Mouse (Mus musculus) neural tube, embryonic 14.5 days (tissue): ENCODE measurements at regions not wholly inside any gene's neighbourhood (a gene's known extent, or its start where the extent isn't known, plus 50 kb on each side); places are given as distances from the start of the nearest gene placed in this dataset.

ENCODE experiments used
- ATAC-seq: fragments of 200-750 bp; cut with Nextera tagmentation; 2 replicates; pipeline ENCODE4 v1.8.0; 2017; ENCODE audit warnings: low read depth, mild to moderate bottlenecking, moderate TSS enrichment, moderate library complexity
- H3K27ac ChIP-seq: fragments of 300-500 bp; sonication (generic); 2 replicates; pipeline ENCODE4 v1.5.1; 2014; ENCODE audit warnings: low read depth, mild to moderate bottlenecking, control low read depth, low read length, moderate library complexity, mixed read lengths
- H3K27me3 ChIP-seq: fragments of 300-500 bp; sonication (generic); 2 replicates; pipeline ENCODE4 v1.6.1; 2014; ENCODE audit warnings: low read length; ENCODE audit not compliant: control insufficient read depth, insufficient read depth
- H3K36me3 ChIP-seq: fragments of 300-500 bp; sonication (generic); 2 replicates; pipeline ENCODE4 v1.6.1; 2014; ENCODE audit warnings: low read length, mixed read lengths; ENCODE audit not compliant: control insufficient read depth, insufficient read depth
- H3K4me1 ChIP-seq: fragments of 300-500 bp; sonication (generic); 2 replicates; pipeline ENCODE4 v1.6.1; 2014; ENCODE audit warnings: low read length; ENCODE audit not compliant: control insufficient read depth, insufficient read depth
- H3K4me2 ChIP-seq: fragments of 300-500 bp; sonication (generic); 2 replicates; pipeline ENCODE4 v1.6.1; 2014; ENCODE audit warnings: mild to moderate bottlenecking, low read depth, low read length, control low read depth
- H3K4me3 ChIP-seq: fragments of 300-500 bp; sonication (generic); 2 replicates; pipeline ENCODE4 v1.5.1; 2014; ENCODE audit warnings: low read depth, low read length, control low read depth, mixed read lengths
- H3K9ac ChIP-seq: fragments of 300-500 bp; sonication (generic); replicated peaks from 2 replicates; pipeline ENCODE4 v1.6.1; 2014; ENCODE audit warnings: low read depth, mild to moderate bottlenecking, control low read depth, low read length, mixed read lengths
- H3K9me3 ChIP-seq: fragments of 300-500 bp; sonication (generic); 2 replicates; pipeline ENCODE4 v1.6.1; 2016; ENCODE audit warnings: low read length; ENCODE audit not compliant: control insufficient read depth
- WGBS: fragments of 180-500 bp; shearing (Covaris S2); extraction: QIAGEN DNeasy Blood & Tissue Kit; methylation state at CpG from one replicate; pipeline ENCODE4 v1.1.7; 2014; 5-methylcytosine and 5-hydroxymethylcytosine counted together

- WGBS: 77% methylated on average over 5 of the region's 5 CpGs
- H3K27me3 ChIP-seq: no peaks in the 10 kb centered on the region
- no peak for ATAC-seq
- no peak overlapping the region for H3K4me3 ChIP-seq
- 0 out of 2 replicates have a peak, but pooled peaks cover 4% of the 10 kb centered on the region for H3K4me1 ChIP-seq
- no peaks in the 10 kb centered on the region for H3K36me3 ChIP-seq
- H3K9ac ChIP-seq: no peak overlapping the region
- H3K9me3 ChIP-seq: no peaks in the 10 kb centered on the region
- no peak overlapping the region for H3K27ac ChIP-seq
- H3K4me2 ChIP-seq: no peak overlapping the region
Measured at GRCm38 (mm10) chr15:74326661-74327060, 309.5 kb downstream of the Mroh4 start.

- H3K27me3 ChIP-seq: no peaks in the 10 kb centered on the region
- H3K4me2 ChIP-seq: no peak overlapping the region
- H3K9ac ChIP-seq: no peak overlapping the region
- no peak overlapping the region for H3K27ac ChIP-seq
- H3K9me3 ChIP-seq: no peaks in the 10 kb centered on the region
- H3K36me3 ChIP-seq: no peaks in the 10 kb centered on the region
- H3K4me3 ChIP-seq: no peak overlapping the region
- peak; percentile 58; the same call in 1 of the 2 replicates for ATAC-seq
- WGBS: 21% methylated on average over 9 of the region's 9 CpGs
- 0 out of 2 replicates have a peak, but pooled peaks cover 4% of the 10 kb centered on the region for H3K4me1 ChIP-seq
Measured at GRCm38 (mm10) chr15:74325543-74325942, 310.6 kb downstream of the Mroh4 start.

DNA sequence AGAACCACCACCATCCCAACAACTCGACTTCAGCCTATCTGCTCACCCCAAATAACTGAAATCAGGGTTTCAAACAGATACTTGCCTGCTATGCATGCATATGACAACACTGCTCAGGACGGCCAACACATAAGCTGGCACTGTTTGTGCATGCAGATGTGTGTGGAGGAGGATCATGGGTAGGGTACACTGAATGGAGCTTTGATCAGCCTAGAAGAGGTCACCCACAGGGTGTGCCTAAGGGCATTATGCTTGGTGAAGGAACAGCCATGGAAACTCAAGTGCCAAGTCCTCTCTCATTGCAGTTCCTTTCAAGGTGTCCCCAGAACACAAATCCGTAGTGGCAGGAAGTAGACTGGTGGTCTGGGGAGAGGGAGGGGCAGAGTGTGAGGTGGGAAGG is 316.7 kb downstream of the Mroh4 start:
- Histone ChIP-seq H3K4me2 (no peak overlapping the region), H3K36me3 (no peaks in the 10 kb centered on the region), H3K4me1 (no peaks in the 10 kb centered on the region), H3K27me3 (no peaks in the 10 kb centered on the region), H3K4me3 (no peak overlapping the region), H3K9ac (no peak overlapping the region), H3K27ac (no peak overlapping the region), H3K9me3 (no peaks in the 10 kb centered on the region)
- ATAC-seq: no peak
- 76% methylated on average over 3 of the region's 3 CpGs for WGBS

- Histone ChIP-seq H3K9ac (no peak overlapping the region), H3K27ac (no peak overlapping the region)
- ATAC-seq: no peak
Measured at GRCm38 (mm10) chr15:74318422-74318841, 317.7 kb downstream of the Mroh4 start.

GRCm38 (mm10) chr15:74311082-74311481 is 325.1 kb downstream of the Mroh4 start:
- Histone ChIP-seq H3K36me3 (no peaks in the 10 kb centered on the region), H3K27me3 (no peaks in the 10 kb centered on the region), H3K27ac (no peak overlapping the region), H3K9ac (no peak overlapping the region), H3K4me3 (no peak overlapping the region), H3K4me2 (no peak overlapping the region), H3K4me1 (no peaks in the 10 kb centered on the region), H3K9me3 (no peaks in the 10 kb centered on the region; the same call in 1 of the 2 replicates)
- WGBS: 62% methylated on average over 3 of the region's 3 CpGs
- ATAC-seq: no peak

More at GRCm38 (mm10) chr15:74318422-74318841, 317.7 kb downstream of the Mroh4 start:
- Histone ChIP-seq H3K4me2 (no peak overlapping the region), H3K4me1 (no peaks in the 10 kb centered on the region), H3K27me3 (no peaks in the 10 kb centered on the region), H3K4me3 (no peak overlapping the region), H3K36me3 (no peaks in the 10 kb centered on the region), H3K9me3 (no peaks in the 10 kb centered on the region)
- WGBS: 22% methylated on average over 3 of the region's 3 CpGs

- no peaks in the 10 kb centered on the region for H3K27me3 ChIP-seq
- WGBS: 92% methylated on average over 5 of the region's 5 CpGs
- no peak overlapping the region for H3K4me3 ChIP-seq
- no peaks in the 10 kb centered on the region; the same call in 1 of the 2 replicates for H3K9me3 ChIP-seq
- no peak overlapping the region for H3K27ac ChIP-seq
- H3K36me3 ChIP-seq: no peaks in the 10 kb centered on the region
- H3K4me1 ChIP-seq: no peaks in the 10 kb centered on the region
- no peak overlapping the region for H3K4me2 ChIP-seq
- no peak overlapping the region for H3K9ac ChIP-seq
- no peak for ATAC-seq
Measured at GRCm38 (mm10) chr15:74306543-74306942, 329.6 kb downstream of the Mroh4 start.

DNA sequence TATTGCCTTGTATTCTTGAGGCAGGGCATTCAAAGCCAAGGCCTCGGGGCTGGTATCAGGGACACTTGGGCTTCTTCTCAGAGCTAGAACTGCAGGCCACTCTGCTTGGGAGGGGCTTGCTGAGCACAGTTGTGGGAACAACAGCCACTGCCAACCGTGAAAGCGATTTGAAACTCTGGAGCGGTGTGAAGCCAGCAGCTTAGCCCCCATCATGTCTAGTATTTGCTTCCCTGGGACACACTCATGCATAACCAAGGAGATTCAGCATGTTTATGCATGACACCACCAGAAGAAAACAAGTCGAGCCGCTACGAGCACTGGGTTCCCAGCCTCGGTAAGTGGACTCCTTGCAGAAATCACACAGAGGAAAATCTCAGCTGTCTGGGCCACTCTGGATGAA is 339.9 kb downstream of the Mroh4 start:
- Histone ChIP-seq H3K27ac (no peak overlapping the region), H3K4me1 (0 out of 2 replicates have a peak, but pooled peaks cover 5% of the 10 kb centered on the region)
- no peak for ATAC-seq

GRCm38 (mm10) chr15:74294691-74295090 is 341.5 kb downstream of the Mroh4 start:
- 37% methylated on average over 10 of the region's 10 CpGs for WGBS
- no peaks in the 10 kb centered on the region for H3K27me3 ChIP-seq
- no peak overlapping the region for H3K9ac ChIP-seq
- H3K4me1 ChIP-seq: 0 out of 2 replicates have a peak, but pooled peaks cover 5% of the 10 kb centered on the region
- H3K27ac ChIP-seq: no peak overlapping the region
- H3K36me3 ChIP-seq: no peaks in the 10 kb centered on the region
- H3K9me3 ChIP-seq: no peaks in the 10 kb centered on the region
- H3K4me3 ChIP-seq: no peak overlapping the region
- no peak overlapping the region for H3K4me2 ChIP-seq
- ATAC-seq: peak; percentile 15; the same call in 1 of the 2 replicates

More for the DNA sequence above, 339.9 kb downstream of the Mroh4 start:
- Histone ChIP-seq H3K4me3 (no peak overlapping the region), H3K9ac (no peak overlapping the region), H3K36me3 (no peaks in the 10 kb centered on the region), H3K4me2 (no peak overlapping the region), H3K27me3 (no peaks in the 10 kb centered on the region), H3K9me3 (no peaks in the 10 kb centered on the region)
- 49% methylated on average over 8 of the region's 8 CpGs for WGBS

DNA sequence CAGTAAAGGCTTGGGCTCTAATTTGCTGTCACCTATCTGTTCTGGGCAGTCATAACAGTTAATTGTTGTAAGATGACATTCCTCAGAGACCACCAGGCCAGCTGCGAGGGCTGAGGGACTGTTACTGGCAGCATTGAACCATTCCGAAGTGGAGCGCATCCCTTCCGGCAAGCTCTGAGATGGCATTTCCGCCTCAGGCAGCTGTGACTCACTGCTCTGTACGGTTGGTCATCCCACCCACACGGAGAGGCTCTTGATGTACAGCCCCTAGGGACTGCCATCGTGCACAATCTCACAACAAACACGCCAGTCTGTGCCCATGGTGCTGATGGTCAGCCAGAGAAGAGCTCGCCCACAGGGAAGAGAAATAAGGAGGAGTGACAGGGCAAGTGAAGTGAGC is 342.0 kb downstream of the Mroh4 start:
- 61% methylated on average over 10 of the region's 10 CpGs for WGBS
- Histone ChIP-seq H3K4me1 (0 out of 2 replicates have a peak, but pooled peaks cover 5% of the 10 kb centered on the region), H3K36me3 (no peaks in the 10 kb centered on the region), H3K9me3 (no peaks in the 10 kb centered on the region), H3K4me2 (no peak overlapping the region), H3K9ac (no peak overlapping the region), H3K4me3 (no peak overlapping the region), H3K27ac (no peak overlapping the region), H3K27me3 (no peaks in the 10 kb centered on the region)
- no peak for ATAC-seq
